Mouse (Mus musculus) neural tube, embryonic 11.5 days (tissue): ENCODE results near the gene Mfsd5. TPM values are rescaled to one million over a fixed set of nuclear protein-coding genes. Genes with fewer than 3 reads are reported as not detected.

Source experiments
- ATAC-seq: fragments of 200-750 bp; cut with Nextera tagmentation; 2 replicates; pipeline ENCODE4 v1.8.0; 2017; ENCODE audit warnings: moderate number of reproducible peaks, mild to moderate bottlenecking, moderate TSS enrichment, moderate library complexity; ENCODE audit not compliant: insufficient read depth, low FRiP score, low TSS enrichment
- DNase-seq: peaks from one replicate; pipeline ENCODE4 v3.0.0-alpha.2; 2015; ENCODE audit warnings: low spot score
- H3K27ac ChIP-seq: fragments of 300-500 bp; sonication (generic); 2 replicates; pipeline ENCODE4 v1.5.1; 2014; ENCODE audit warnings: low read depth, mild to moderate bottlenecking, low read length
- H3K27me3 ChIP-seq: fragments of 300-500 bp; sonication (generic); 2 replicates; pipeline ENCODE4 v1.6.1; 2014; ENCODE audit warnings: mild to moderate bottlenecking, low read length, mixed read lengths; ENCODE audit not compliant: control insufficient read depth, insufficient read depth
- H3K36me3 ChIP-seq: fragments of 300-500 bp; sonication (generic); 2 replicates; pipeline ENCODE4 v1.6.1; 2014; ENCODE audit warnings: mild to moderate bottlenecking, low read length, moderate library complexity, mixed read lengths; ENCODE audit not compliant: control insufficient read depth, insufficient read depth
- H3K4me1 ChIP-seq: fragments of 300-500 bp; sonication (generic); 2 replicates; pipeline ENCODE4 v1.6.1; 2014; ENCODE audit warnings: low read length, mixed read lengths; ENCODE audit not compliant: control insufficient read depth, insufficient read depth
- H3K4me2 ChIP-seq: fragments of 300-500 bp; sonication (generic); 2 replicates; pipeline ENCODE4 v1.6.1; 2014; ENCODE audit warnings: low read depth, mild to moderate bottlenecking, moderate library complexity
- H3K4me3 ChIP-seq: fragments of 300-500 bp; sonication (generic); 2 replicates; pipeline ENCODE4 v1.5.1; 2014; ENCODE audit warnings: low read depth, low read length
- H3K9ac ChIP-seq: fragments of 300-500 bp; sonication (generic); 2 replicates; pipeline ENCODE4 v1.6.1; 2014; ENCODE audit warnings: mild to moderate bottlenecking, low read length
- H3K9me3 ChIP-seq: fragments of 300-500 bp; sonication (generic); 2 replicates; pipeline ENCODE4 v1.6.1; 2016; ENCODE audit warnings: low read length; ENCODE audit not compliant: control insufficient read depth
- WGBS: fragments of 180-500 bp; shearing (Covaris S2); extraction: QIAGEN DNeasy Blood & Tissue Kit; methylation state at CpG from one replicate; pipeline ENCODE4 v1.1.7; 2014; 5-methylcytosine and 5-hydroxymethylcytosine counted together
- polyA plus RNA-seq: library from polyadenylated mRNA; unstranded; fragments of >200 nt; fragmentation: Nextera tagmentation; extraction: Ambion mirVana; gene quantifications from 2 replicates; pipeline ENCODE4 v1.2.1, GENCODE M21; 2014

Gene Mfsd5
- polyA plus RNA-seq, 1 experiment from 2014 or later: 66.7 TPM

GRCm38 (mm10) chr15:102316263-102316662, 37.0 kb downstream of the Mfsd5 start:
- Histone ChIP-seq H3K4me3 (no peak overlapping the region), H3K27me3 (no peaks in the 10 kb centered on the region), H3K27ac (no peak overlapping the region), H3K4me2 (no peak overlapping the region), H3K9me3 (no peaks in the 10 kb centered on the region), H3K36me3 (peaks cover 24% of the 10 kb centered on the region), H3K9ac (no peak overlapping the region), H3K4me1 (no peaks in the 10 kb centered on the region)
- WGBS: 87% methylated on average over 6 of the region's 6 CpGs
- DNase-seq (peak; percentile 56), ATAC-seq (no peak)

DNA sequence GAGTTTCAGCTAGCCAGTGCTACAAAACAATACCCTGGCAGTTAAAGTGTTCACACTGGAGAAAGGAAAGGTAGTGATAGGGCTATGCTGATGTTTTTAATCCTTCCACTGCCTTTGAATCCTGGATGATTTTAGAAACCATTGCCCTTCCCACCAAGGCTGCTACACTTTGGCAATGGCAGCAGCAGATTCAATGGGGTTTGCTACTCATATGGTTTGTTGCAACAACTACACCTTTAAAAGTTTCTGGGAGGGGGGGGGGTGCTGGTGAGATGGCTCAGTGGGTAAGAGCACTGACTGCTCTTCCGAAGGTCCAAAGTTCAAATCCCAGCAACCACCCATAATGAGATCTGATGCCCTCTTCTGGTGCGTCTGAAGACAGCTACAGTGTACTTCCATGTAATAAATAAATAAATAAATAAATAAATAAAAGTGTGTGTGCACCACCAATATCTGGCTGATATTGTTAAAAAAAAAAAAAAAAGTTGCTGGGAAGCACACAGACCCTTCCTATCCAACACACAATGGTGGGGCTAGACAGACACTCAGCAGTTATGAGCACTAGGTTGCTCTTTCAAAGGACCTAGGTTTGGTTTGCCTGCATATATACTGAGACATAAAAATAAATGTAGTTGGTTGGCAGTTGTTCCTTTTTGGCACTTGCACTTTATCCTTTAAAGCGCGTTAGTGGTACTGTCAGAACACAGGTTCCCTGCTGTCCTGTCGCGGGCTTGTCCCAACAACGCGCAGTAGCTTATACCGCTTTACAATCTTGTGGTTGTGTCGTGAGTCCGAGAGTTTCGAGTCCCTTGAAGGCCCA, 45.6 kb downstream of the Mfsd5 start:
- no peak overlapping the region for H3K4me3 ChIP-seq
- peaks cover 2% of the 10 kb centered on the region; the same call in 1 of the 2 replicates for H3K4me1 ChIP-seq
- H3K36me3 ChIP-seq: peaks cover 12% of the 10 kb centered on the region
- no peak for DNase-seq
- H3K27ac ChIP-seq: no peak overlapping the region
- H3K9ac ChIP-seq: no peak overlapping the region
- 75% methylated on average over 12 of the region's 12 CpGs for WGBS
- H3K4me2 ChIP-seq: no peak overlapping the region
- H3K9me3 ChIP-seq: no peaks in the 10 kb centered on the region
- ATAC-seq: no peak
- no peaks in the 10 kb centered on the region for H3K27me3 ChIP-seq

DNA sequence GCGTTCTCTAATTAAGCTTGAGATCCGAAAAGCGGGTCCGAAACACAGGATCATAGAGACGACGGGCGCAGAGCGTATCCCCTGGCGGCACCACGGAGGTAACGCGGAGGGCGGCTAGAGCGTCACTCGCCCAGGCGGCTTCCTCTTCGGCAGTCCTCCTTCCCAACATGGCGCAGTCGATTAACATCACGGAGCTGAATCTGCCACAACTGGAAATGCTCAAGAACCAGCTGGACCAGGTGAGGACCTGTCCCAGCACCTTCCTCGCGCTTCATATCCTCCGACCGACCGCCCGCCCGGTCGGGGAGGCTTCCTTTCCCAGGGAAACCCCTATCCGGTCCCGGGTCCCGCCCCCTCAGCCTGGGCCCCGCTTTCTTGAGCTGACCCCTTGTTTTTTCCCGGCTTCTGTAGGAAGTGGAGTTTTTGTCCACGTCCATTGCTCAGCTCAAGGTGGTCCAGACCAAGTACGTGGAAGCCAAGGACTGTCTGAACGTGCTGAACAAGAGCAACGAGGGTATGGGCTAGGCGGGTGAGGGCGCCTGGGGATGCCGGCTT, 46.8 kb downstream of the Mfsd5 start, which contains the start of gene Pfdn5:
Gene Pfdn5, plus strand, starts transcription at position 95 of the 555 bp plus-strand sequence.
- H3K4me3 ChIP-seq: peak within 1 kb of the TSS; percentile 82
- ATAC-seq (peak; percentile 76; the same call in 1 of the 2 replicates), DNase-seq (peak; percentile 85)
- H3K4me1 ChIP-seq: peaks cover 2% of the 10 kb centered on the region; the same call in 1 of the 2 replicates
- H3K4me2 ChIP-seq: peak within 1 kb of the TSS; percentile 46
- H3K27me3 ChIP-seq: no peaks in the 10 kb centered on the region
- WGBS: under 1% methylated on average over 40 of the region's 40 CpGs
- H3K9ac ChIP-seq: peak within 1 kb of the TSS; percentile 79
- no peaks in the 10 kb centered on the region for H3K9me3 ChIP-seq
- H3K36me3 ChIP-seq: peaks cover 6% of the 10 kb centered on the region; the same call in 1 of the 2 replicates
- H3K27ac ChIP-seq: peak within 1 kb of the TSS; percentile 49; the same call in 1 of the 2 replicates

DNA sequence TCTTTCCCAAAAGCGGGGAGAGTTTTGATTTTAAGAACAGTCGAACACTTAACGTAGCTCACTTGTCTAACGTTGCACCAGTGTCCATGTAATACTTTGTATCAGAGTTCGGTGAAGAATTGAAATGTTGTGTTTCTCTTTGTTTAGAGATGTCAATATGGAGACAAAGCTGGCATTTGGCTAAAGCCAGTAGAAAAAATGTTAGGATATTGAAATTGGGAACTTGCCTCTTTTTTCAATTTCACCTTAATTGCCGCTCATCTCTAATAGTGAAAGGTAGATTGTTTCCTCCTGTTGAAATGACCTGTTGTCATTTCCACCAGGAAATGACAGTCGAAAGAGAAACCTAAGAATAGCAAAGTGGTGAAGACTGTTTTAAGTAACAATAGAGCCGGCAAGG, 47.6 kb downstream of the Mfsd5 start:
- 74% methylated on average over 8 of the region's 8 CpGs for WGBS

More for the DNA sequence above, 47.6 kb downstream of the Mfsd5 start:
- Histone ChIP-seq H3K36me3 (peaks cover 6% of the 10 kb centered on the region; the same call in 1 of the 2 replicates), H3K27ac (no peak overlapping the region), H3K4me3 (peak overlapping the region; percentile 82), H3K27me3 (no peaks in the 10 kb centered on the region), H3K4me1 (peaks cover 2% of the 10 kb centered on the region), H3K9me3 (no peaks in the 10 kb centered on the region), H3K4me2 (peak overlapping the region; percentile 46), H3K9ac (peak overlapping the region; percentile 79)
- ATAC-seq (no peak), DNase-seq (no peak)

Other genes starting within 250 kb of the Mfsd5 start
- 113 and 121 TPM in 2 replicates for gene Eif4b, start 205.7 kb upstream of the Mfsd5 start, polyA plus RNA-seq
- gene Tns2, start 179.0 kb upstream of the Mfsd5 start, polyA plus RNA-seq: 11.4 and 13.2 TPM in 2 replicates
- gene Spryd3, start 143.2 kb upstream of the Mfsd5 start, polyA plus RNA-seq: 15.5 and 17.0 TPM in 2 replicates
- gene Igfbp6, start 135.1 kb upstream of the Mfsd5 start, polyA plus RNA-seq: 0.22 and 0.34 TPM in 2 replicates
- gene Soat2, start 128.9 kb upstream of the Mfsd5 start, polyA plus RNA-seq: 0.13 and 0.22 TPM in 2 replicates
- 65.4 and 66.9 TPM in 2 replicates for gene Zfp740, start 76.2 kb upstream of the Mfsd5 start, polyA plus RNA-seq
- 32.8 TPM in 2 replicates for gene Csad, start 74.7 kb upstream of the Mfsd5 start, polyA plus RNA-seq
- gene Itgb7, start 47.5 kb upstream of the Mfsd5 start, polyA plus RNA-seq: 0.95 and 1.3 TPM in 2 replicates
- gene Rarg, start 21.9 kb upstream of the Mfsd5 start, polyA plus RNA-seq: 24.0 and 26.4 TPM in 2 replicates
- gene Gm9918, start 8.9 kb upstream of the Mfsd5 start, polyA plus RNA-seq: 0.20 and 0.39 TPM in 2 replicates
- gene Espl1, start 16.8 kb downstream of the Mfsd5 start, polyA plus RNA-seq: 36.2 and 37.9 TPM in 2 replicates
- gene Pfdn5, start 46.7 kb downstream of the Mfsd5 start, polyA plus RNA-seq: 386 and 396 TPM in 2 replicates
- 92.9 and 102 TPM in 2 replicates for gene Myg1, start 52.3 kb downstream of the Mfsd5 start, polyA plus RNA-seq
- gene Aaas, start 71.3 kb downstream of the Mfsd5 start, polyA plus RNA-seq: 84.7 and 86.7 TPM in 2 replicates
- 0.70 and 0.96 TPM in 2 replicates for gene Sp7, start 87.7 kb downstream of the Mfsd5 start, polyA plus RNA-seq
- gene Sp1, start 126.7 kb downstream of the Mfsd5 start, polyA plus RNA-seq: 10.4 and 11.1 TPM in 2 replicates
- gene Amhr2, start 165.9 kb downstream of the Mfsd5 start, polyA plus RNA-seq: 0.53 TPM in 1 of 2 replicates, not detected in the other
- gene Prr13, start 179.6 kb downstream of the Mfsd5 start, polyA plus RNA-seq: 80.9 and 88.6 TPM in 2 replicates
- 220 and 232 TPM in 2 replicates for gene Pcbp2, start 191.1 kb downstream of the Mfsd5 start, polyA plus RNA-seq
- 4.1 and 10.3 TPM in 2 replicates for gene Gm10337, start 224.3 kb downstream of the Mfsd5 start, polyA plus RNA-seq
- gene Map3k12, start 237.6 kb downstream of the Mfsd5 start, polyA plus RNA-seq: 24.8 and 26.1 TPM in 2 replicates
- gene Tarbp2, start 238.7 kb downstream of the Mfsd5 start, polyA plus RNA-seq: 103 and 105 TPM in 2 replicates
- 3.0 and 3.4 TPM in 2 replicates for gene Npff, start 245.5 kb downstream of the Mfsd5 start, polyA plus RNA-seq